Mouse (Mus musculus): ENCODE results near the gene Gm48552. TPM values are rescaled to one million over a fixed set of nuclear protein-coding genes. Genes with fewer than 3 reads are reported as not detected.

Gene Gm48552
- polyA plus RNA-seq, 1 experiment from 2014 or later: 1.3 TPM

DNA sequence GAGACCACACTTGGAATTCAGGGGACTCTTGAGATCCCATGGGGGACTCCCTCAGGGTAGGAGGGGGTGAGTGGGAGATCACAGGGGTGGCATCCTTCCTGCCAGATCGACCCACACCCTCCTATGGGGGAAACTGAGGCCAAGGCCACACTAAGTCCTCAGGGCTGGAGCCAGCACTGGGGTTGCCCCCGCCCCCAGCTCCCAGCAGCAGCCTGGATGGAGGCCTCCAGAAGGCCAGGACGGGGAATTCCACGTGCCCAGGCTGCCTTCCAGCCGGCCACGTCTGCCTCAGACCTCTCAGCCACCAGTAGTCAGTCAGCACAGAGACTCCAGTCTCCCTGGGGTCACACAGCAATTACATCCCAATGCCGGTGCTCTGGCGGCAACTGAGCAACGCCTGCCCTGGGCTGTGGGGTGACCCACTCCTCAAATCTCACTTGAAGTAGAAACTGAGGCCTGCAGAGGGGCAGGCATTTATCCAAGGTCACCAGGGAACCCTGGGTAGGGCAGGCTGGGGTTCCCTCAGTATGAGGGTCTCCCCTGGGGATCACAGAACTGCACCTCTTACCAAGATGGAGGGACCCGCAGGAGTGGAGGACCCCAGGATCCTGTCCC lies 36.5 kb downstream of the Gm48552 start:
- WGBS: 44% methylated on average over 10 of the region's 10 CpGs
- no peaks in the 10 kb centered on the region for H3K36me3 ChIP-seq (ENCODE audit: control insufficient read depth, insufficient read depth, low read length)
- peaks cover 32% of the 10 kb centered on the region for H3K4me1 ChIP-seq (ENCODE audit: control insufficient read depth, insufficient read depth, low read length)
- peak overlapping the region; percentile 86 for H3K9ac ChIP-seq (ENCODE audit: low read length)
- H3K27me3 ChIP-seq (ENCODE audit: control insufficient read depth, insufficient read depth, low read length): no peaks in the 10 kb centered on the region
- peak overlapping the region; percentile 68 for H3K27ac ChIP-seq (ENCODE audit: low read length)
- peak overlapping the region; percentile 81 for H3K4me2 ChIP-seq (ENCODE audit: low read depth, low read length)
- ATAC-seq (ENCODE audit: insufficient read depth, low FRiP score): no peak
- H3K4me3 ChIP-seq (replicated peaks; ENCODE audit: low read length): peak overlapping the region; percentile 72
- H3K9me3 ChIP-seq (replicated peaks; ENCODE audit: control insufficient read depth, low read length): no peaks in the 10 kb centered on the region

DNA sequence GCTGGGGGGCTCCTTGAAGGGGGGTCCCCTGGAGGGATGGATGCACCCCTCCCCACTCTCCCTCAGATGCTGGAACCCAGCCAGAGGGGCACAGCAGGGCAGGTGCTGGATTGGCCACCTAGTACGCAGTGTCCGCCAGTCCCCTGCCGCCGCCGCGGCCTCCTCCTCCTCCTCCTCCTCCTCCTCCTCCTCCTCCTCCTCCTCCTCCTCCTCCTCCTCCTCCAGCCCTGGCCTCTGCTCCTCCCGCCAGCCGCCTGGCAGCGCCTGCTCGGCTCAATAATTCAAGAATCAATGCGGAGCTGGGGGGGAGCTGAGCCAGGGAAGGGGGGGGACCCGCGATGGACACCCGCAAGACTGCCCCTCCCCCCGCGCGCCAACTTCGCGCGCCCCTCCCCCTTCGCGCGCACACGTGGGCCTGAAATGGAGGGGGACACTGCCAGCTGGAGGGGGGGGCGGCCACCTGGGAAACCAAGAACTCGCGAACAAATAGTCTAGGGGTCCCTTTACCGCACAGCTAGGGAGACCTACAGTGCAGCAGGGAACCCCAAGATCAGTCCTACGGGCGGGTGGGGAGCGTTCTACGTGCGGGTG lies 37.4 kb downstream of the Gm48552 start:
- no peak for ATAC-seq (ENCODE audit: insufficient read depth, low FRiP score)
- H3K4me1 ChIP-seq (ENCODE audit: control insufficient read depth, insufficient read depth, low read length): peaks cover 33% of the 10 kb centered on the region
- WGBS: 2% methylated on average over 21 of the region's 33 CpGs

DNA sequence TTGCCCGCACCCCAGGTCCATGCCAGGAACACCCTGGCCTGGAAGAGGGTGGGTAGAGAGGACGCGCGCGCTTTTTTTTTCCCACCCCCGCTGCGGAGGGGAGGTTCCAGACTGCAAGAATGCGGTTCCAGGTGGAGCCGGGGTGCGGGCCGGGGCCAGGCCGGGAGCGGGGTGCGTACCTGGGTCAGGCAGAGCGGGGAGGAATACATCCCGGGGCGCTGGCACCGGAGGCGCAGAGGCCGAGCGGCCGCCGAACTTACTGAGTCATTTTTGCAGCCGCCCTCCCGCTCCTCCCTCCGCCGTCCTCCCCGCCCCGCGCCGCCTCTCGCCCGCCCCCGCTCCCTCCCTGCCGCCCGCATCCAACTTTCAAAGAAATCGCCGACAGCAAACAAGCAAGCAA lies 38.1 kb downstream of the Gm48552 start:
- H3K4me3 ChIP-seq (replicated peaks; ENCODE audit: low read length): peak overlapping the region; percentile 72
- H3K27ac ChIP-seq (ENCODE audit: low read length): peak overlapping the region; percentile 68
- WGBS: under 1% methylated on average over 31 of the region's 38 CpGs
- peaks cover 38% of the 10 kb centered on the region for H3K4me1 ChIP-seq (ENCODE audit: control insufficient read depth, insufficient read depth, low read length)
- no peak for ATAC-seq (ENCODE audit: insufficient read depth, low FRiP score)
- H3K36me3 ChIP-seq (ENCODE audit: control insufficient read depth, insufficient read depth, low read length): no peaks in the 10 kb centered on the region
- H3K9ac ChIP-seq (ENCODE audit: low read length): peak overlapping the region; percentile 86
- H3K4me2 ChIP-seq (ENCODE audit: low read depth, low read length): peak overlapping the region; percentile 81
- H3K9me3 ChIP-seq (replicated peaks; ENCODE audit: control insufficient read depth, low read length): no peaks in the 10 kb centered on the region
- H3K27me3 ChIP-seq (ENCODE audit: control insufficient read depth, insufficient read depth, low read length): no peaks in the 10 kb centered on the region

More for the DNA sequence above, 37.4 kb downstream of the Gm48552 start:
- peak overlapping the region; percentile 86 for H3K9ac ChIP-seq (ENCODE audit: low read length)
- no peaks in the 10 kb centered on the region for H3K27me3 ChIP-seq (ENCODE audit: control insufficient read depth, insufficient read depth, low read length)
- H3K4me2 ChIP-seq (ENCODE audit: low read depth, low read length): peak overlapping the region; percentile 81
- peak overlapping the region; percentile 68 for H3K27ac ChIP-seq (ENCODE audit: low read length)
- peak overlapping the region; percentile 72 for H3K4me3 ChIP-seq (replicated peaks; ENCODE audit: low read length)
- no peaks in the 10 kb centered on the region for H3K36me3 ChIP-seq (ENCODE audit: control insufficient read depth, insufficient read depth, low read length)
- no peaks in the 10 kb centered on the region for H3K9me3 ChIP-seq (replicated peaks; ENCODE audit: control insufficient read depth, low read length)

DNA sequence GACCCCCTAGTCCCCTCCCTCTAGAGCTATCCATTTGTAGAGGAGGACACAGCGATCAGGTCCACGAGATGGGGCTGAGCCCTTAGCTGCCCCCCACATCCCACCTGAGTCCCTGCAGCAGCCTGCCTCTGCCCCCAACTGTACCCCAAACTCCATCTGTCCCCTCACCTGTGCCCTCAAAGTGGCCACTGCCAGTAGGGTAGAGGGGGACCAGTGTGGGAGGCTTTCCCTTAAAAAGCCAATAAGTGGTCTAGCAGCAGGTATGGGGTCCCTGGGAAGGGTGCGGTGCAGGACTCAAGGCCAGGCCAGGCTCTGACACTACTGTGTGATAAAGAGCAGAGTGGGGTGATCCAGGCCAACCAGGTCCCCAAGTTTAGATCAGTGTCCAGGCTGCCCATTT lies 38.5 kb downstream of the Gm48552 start:
- H3K9me3 ChIP-seq (replicated peaks; ENCODE audit: control insufficient read depth, low read length): no peaks in the 10 kb centered on the region
- H3K4me3 ChIP-seq (replicated peaks; ENCODE audit: low read length): peak overlapping the region; percentile 72
- peaks cover 38% of the 10 kb centered on the region for H3K4me1 ChIP-seq (ENCODE audit: control insufficient read depth, insufficient read depth, low read length)
- H3K27ac ChIP-seq (ENCODE audit: low read length): no peak overlapping the region
- peak overlapping the region; percentile 86 for H3K9ac ChIP-seq (ENCODE audit: low read length)
- peak overlapping the region; percentile 81 for H3K4me2 ChIP-seq (ENCODE audit: low read depth, low read length)
- ATAC-seq (ENCODE audit: insufficient read depth, low FRiP score): no peak
- no peaks in the 10 kb centered on the region for H3K27me3 ChIP-seq (ENCODE audit: control insufficient read depth, insufficient read depth, low read length)
- no peaks in the 10 kb centered on the region for H3K36me3 ChIP-seq (ENCODE audit: control insufficient read depth, insufficient read depth, low read length)
- 18% methylated on average over 3 of the region's 3 CpGs for WGBS

DNA sequence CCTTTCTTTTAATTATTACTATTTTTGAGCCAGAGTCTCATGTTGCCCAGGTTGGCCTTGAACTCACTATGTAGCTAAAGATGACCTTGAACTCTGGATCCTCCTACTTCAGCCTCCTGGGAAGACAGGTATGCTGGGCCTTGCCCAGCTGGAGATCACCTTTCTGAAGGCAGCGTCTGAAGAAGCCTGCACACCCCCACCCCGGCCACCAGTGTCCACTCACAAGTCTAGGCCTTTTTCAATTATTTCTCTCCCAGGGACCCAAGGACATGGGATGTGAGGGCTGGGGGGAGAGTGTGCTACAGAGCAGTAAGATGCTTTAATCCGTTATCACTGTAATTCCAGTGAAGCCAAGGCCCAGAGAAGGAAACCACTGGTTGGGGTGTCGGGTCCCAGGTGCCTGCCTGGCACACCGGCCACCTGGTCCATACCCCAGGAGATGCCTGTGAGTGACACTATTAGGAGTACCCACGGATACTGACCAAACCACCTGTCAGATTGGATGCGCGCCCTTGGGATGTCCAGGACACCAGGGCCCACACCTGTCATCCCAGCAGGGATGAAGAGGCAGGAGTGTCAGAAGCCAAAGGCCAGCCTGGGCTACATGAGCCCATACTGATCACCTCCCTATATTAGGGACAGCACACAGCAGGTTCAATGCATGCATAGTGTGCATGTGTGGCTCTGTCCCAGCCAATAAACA lies 39.1 kb downstream of the Gm48552 start:
- Histone ChIP-seq H3K9ac (ENCODE audit: low read length) (no peak overlapping the region), H3K27ac (ENCODE audit: low read length) (no peak overlapping the region), H3K36me3 (ENCODE audit: control insufficient read depth, insufficient read depth, low read length) (no peaks in the 10 kb centered on the region), H3K27me3 (ENCODE audit: control insufficient read depth, insufficient read depth, low read length) (no peaks in the 10 kb centered on the region), H3K9me3 (replicated peaks; ENCODE audit: control insufficient read depth, low read length) (no peaks in the 10 kb centered on the region), H3K4me1 (ENCODE audit: control insufficient read depth, insufficient read depth, low read length) (peaks cover 38% of the 10 kb centered on the region), H3K4me3 (replicated peaks; ENCODE audit: low read length) (no peak overlapping the region), H3K4me2 (ENCODE audit: low read depth, low read length) (no peak overlapping the region)
- ATAC-seq (ENCODE audit: insufficient read depth, low FRiP score): no peak
- 80% methylated on average over 8 of the region's 8 CpGs for WGBS

DNA sequence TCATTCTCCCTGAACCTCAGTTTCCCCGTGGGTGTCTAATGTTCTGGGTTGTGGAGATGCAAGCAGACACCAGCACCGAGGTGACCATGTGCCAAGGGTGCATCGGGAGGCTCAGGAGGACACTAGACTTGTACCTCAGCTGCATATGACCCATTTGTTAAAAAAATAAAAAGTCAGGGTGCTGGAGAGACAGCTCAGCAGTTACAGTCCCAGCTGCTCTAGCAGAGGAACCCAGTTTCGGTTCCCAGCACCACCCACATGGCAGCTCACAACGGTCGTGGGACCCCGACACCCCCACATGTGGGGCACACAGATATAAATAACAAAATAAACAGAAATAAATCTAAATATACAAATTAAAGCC lies 39.7 kb downstream of the Gm48552 start:
- Histone ChIP-seq H3K9me3 (replicated peaks; ENCODE audit: control insufficient read depth, low read length) (no peaks in the 10 kb centered on the region), H3K4me3 (replicated peaks; ENCODE audit: low read length) (no peak overlapping the region), H3K4me1 (ENCODE audit: control insufficient read depth, insufficient read depth, low read length) (peaks cover 43% of the 10 kb centered on the region), H3K4me2 (ENCODE audit: low read depth, low read length) (no peak overlapping the region), H3K27me3 (ENCODE audit: control insufficient read depth, insufficient read depth, low read length) (no peaks in the 10 kb centered on the region), H3K27ac (ENCODE audit: low read length) (no peak overlapping the region), H3K9ac (ENCODE audit: low read length) (no peak overlapping the region), H3K36me3 (ENCODE audit: control insufficient read depth, insufficient read depth, low read length) (no peaks in the 10 kb centered on the region)
- no peak for ATAC-seq (ENCODE audit: insufficient read depth, low FRiP score)
- 87% methylated on average over 7 of the region's 7 CpGs for WGBS

DNA sequence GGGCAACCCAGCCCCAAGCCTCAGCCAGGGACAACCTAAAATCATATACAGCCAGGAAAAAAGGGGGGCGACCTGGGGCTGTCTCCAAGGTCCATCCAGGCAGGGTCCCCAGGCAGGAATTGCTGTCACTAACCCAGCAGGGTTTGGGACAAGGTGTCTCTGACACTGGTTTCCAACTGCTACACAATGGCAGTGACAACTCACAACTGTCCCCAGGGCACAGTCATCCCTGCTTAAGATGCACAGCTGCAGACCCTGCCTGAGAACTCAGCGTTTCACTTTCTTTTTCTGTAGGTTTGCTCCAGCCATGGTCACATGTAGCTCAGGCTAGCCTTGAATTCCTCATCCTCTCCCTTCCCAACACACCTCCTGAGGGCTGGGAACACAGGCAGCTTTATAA lies 40.3 kb downstream of the Gm48552 start:
- ATAC-seq (ENCODE audit: insufficient read depth, low FRiP score): no peak
- Histone ChIP-seq H3K27ac (ENCODE audit: low read length) (peak overlapping the region; percentile 35; the same call in 1 of the 2 replicates), H3K4me2 (ENCODE audit: low read depth, low read length) (peak overlapping the region; percentile 93), H3K27me3 (ENCODE audit: control insufficient read depth, insufficient read depth, low read length) (no peaks in the 10 kb centered on the region), H3K36me3 (ENCODE audit: control insufficient read depth, insufficient read depth, low read length) (no peaks in the 10 kb centered on the region), H3K9me3 (replicated peaks; ENCODE audit: control insufficient read depth, low read length) (no peaks in the 10 kb centered on the region), H3K9ac (ENCODE audit: low read length) (no peak overlapping the region), H3K4me3 (replicated peaks; ENCODE audit: low read length) (peak overlapping the region; percentile 76; the same call in 1 of the 2 replicates), H3K4me1 (ENCODE audit: control insufficient read depth, insufficient read depth, low read length) (peaks cover 41% of the 10 kb centered on the region)
- WGBS: 34% methylated on average over 2 of the region's 2 CpGs

DNA sequence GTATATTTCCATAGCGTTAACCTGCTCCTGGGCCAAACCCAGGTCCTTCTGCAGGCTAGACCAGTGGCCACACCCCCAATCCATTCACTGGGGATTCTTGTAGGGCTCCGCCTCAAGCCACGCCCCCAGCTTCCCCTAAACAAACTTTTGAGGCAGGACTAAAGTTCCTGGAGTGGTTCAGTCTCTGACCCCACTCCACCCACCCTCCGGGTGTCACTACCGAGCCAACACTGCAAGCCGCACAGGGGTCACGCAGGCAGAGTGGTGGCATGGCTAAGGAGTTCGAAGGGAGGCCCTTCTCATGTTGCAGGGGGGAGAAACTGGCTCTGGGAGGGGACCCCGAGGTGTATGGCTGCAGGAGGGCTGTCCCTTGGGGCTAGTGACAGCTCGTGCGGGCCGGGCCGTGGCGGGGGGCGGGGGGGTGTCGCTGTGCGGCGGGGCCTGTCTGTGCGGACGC lies 40.8 kb downstream of the Gm48552 start:
- peak overlapping the region; percentile 82 for H3K9ac ChIP-seq (ENCODE audit: low read length)
- H3K4me3 ChIP-seq (replicated peaks; ENCODE audit: low read length): peak overlapping the region; percentile 76
- no peaks in the 10 kb centered on the region for H3K36me3 ChIP-seq (ENCODE audit: control insufficient read depth, insufficient read depth, low read length)
- peak; percentile 41 for ATAC-seq (ENCODE audit: insufficient read depth, low FRiP score)
- H3K27ac ChIP-seq (ENCODE audit: low read length): peak overlapping the region; percentile 91
- WGBS: under 1% methylated on average over 19 of the region's 20 CpGs
- no peaks in the 10 kb centered on the region for H3K27me3 ChIP-seq (ENCODE audit: control insufficient read depth, insufficient read depth, low read length)
- H3K4me1 ChIP-seq (ENCODE audit: control insufficient read depth, insufficient read depth, low read length): peaks cover 37% of the 10 kb centered on the region
- H3K9me3 ChIP-seq (replicated peaks; ENCODE audit: control insufficient read depth, low read length): no peaks in the 10 kb centered on the region
- H3K4me2 ChIP-seq (ENCODE audit: low read depth, low read length): peak overlapping the region; percentile 93

All from stomach, embryonic 16.5 days (tissue).